Mouse (Mus musculus): ENCODE measurements around the gene Tmbim6.

Tmbim6 gene

DNA sequence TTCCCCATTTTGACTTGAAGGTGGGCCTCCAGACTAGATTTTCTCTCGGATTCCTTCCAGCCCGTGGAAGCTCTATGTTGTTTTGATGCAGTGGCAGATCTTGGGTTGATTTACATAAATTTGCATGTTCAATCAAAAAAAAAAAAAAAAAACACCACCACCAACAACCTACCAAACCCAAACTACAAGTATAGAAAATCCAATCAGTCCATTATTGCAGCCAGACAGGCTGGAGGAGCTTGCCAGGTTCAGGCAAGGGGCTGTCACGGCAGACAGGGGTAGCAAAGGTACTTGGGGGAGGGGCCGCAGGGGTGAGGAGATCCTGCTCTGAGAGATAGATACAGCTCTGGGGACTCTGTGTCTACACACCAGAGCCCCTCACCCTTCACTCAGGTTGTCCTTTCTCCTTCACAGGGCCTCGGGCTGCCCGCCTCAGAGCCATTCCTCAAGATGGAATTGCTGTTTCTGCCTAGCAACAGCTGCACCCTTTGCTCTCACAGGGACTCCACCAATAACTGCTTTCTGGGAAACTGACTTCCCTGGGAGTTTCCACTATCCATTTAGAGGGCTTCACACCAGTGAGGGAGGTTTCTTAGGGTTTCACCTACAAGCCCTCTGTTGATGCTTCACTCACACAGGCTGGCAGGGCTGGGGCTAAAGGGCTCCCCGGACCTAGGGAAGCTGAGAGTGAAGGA is 62.0 kb downstream of the Tmbim6 start:
- no peak for DNase-seq

- DNase-seq: no peak
These were observed 62.7 kb downstream of the Tmbim6 start for GRCm38 (mm10) chr15:99455415-99455814.

DNA sequence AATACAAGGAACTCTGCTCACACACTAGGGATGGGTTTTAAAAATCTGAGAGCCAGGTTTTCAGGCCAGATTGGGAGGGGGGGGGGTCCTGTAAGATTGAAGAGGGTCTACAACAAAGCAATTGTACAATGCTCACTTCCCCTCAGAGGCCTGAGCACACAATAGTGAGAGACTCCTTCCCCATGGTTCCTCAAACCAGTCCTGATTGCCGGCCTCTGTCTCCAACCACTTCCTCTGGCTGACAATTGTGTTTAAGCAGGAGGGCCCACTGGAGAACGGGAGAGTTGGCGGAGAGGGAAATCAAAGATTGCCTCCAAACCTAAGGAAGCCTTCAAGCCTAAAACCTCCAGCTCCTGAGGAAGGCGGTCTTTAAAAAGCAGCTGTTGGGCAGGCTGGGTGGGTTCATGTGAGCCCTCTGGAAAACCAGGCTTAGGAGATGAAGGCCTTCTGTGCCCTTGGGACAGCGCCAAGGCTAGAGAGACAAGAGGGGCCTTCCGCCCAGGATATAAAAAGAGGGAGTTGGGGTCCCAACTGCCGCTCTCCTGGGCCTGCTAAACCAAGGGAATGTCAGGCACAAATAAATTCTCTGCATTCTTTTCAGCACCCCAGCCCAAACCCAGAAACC is 63.8 kb downstream of the Tmbim6 start:
- DNase-seq: no peak

DNA sequence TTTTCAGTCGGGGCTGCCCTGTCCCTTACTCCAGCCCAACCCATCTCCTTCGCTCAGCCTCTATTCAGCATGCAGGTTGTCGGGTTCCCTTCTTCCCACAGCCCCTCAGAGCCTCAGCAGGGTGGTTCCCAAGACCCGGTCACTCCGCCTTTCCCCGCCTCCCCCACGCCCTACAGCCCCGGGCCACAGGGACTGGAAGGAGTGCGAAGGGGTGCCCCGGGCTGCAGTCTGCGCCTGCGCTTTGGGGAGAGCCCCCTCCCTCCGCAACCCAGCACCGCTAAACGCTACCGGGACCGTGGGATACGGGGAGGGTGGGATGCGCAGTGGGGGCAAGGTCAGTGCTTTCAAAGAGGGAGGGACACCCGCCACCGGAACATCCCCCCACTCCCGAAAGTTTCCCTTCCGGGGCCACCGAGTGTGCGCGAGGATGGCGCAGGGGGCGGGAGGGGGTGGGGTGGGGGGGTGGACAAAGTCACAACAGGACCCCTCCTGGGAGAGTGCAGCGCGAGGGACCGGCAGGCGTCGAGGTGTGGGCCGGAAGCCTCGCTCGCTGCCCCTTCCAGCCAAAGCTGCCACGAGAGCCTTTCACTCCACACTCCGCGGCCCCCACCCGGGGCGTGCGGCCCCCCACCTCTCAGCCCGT is 64.4 kb downstream of the Tmbim6 start:
- peak; percentile 83 for DNase-seq

DNA sequence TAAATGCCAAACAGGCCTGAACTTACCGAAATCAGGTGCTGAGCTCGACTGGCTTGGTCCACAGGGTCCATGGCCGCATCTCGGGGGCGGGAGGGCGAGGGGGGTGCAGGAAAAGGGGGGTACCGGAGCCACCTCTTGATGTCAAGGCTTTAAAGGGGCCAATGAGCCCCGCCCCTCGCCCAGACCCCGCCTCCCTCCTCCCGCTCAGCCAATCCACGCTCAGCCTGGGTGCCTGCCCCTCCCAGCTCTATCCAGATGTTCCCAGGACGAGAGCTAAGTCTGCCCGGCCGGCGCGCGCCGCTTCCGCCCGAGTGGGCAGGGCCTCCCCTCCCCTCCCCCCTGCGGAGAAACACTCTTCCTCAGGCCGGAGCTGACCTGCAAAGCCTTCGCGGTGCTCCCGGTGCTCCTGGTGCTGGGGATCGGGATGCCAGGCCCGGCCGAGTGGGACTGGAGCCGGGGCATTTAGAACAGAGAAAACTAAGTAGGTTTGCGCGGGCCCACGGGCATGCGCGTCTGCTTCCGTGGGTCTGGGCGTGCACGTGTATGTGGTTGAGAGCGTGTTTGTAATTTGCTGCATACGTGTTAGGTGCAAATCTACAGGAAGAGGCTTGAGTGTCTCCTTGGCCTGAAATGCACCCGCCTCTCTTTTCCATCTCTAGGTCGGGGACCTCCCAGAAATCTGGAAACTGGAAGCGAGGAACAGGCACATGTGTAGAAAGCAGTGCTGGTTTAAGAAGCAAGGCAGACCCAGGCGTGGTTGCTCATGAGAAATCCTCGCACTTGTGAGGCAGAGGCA is 65.1 kb downstream of the Tmbim6 start, which contains the start of gene Nckap5l:
TSS of gene Nckap5l (minus strand) at position 143 of the 796 bp plus-strand sequence.
- DNase-seq: peak; percentile 97

Data from kidney, postnatal 10 days (tissue).